Mouse (Mus musculus) erythroblast, embryonic 14.5 days (primary cell): ENCODE measurements at regions not wholly inside any gene's neighbourhood (a gene's known extent, or its start where the extent isn't known, plus 50 kb on each side); places are given as distances from the start of the nearest gene placed in this dataset.

ENCODE experiments used
- GATA1 ChIP-seq: IDR thresholded peaks from 2 replicates; pipeline ENCODE4 v1.6.1; 2012; ENCODE audit warnings: low read length, inconsistent platforms, mixed read lengths
- TAL1 ChIP-seq: IDR thresholded peaks from 3 replicates; pipeline ENCODE4 v1.6.1; 2012; ENCODE audit warnings: low read length, inconsistent platforms, mixed read lengths

- no peak for TF ChIP-seq GATA1
- no peak for TF ChIP-seq TAL1
Measured at GRCm38 (mm10) chr1:137282457-137282856, 322.2 kb upstream of the Nr5a2 start.
